Mouse (Mus musculus): ENCODE measurements around the gene Gas2l1. TPM values are rescaled to one million over a fixed set of nuclear protein-coding genes. Genes with fewer than 3 reads are reported as not detected.

Gas2l1 gene
- total RNA-seq, 2 experiments from 2014 or later = 60.9 to 70.2 TPM

- intact Hi-C loops (cut with DNase I) = no loop called here
- no peak for DNase-seq (ENCODE audit: low spot score in 2 of 2)
Observed at GRCm38 (mm10) chr11:5068126-5068971, 3.2 kb upstream of the Gas2l1 start.

- intact Hi-C loops (cut with DNase I) = no loop called here
Observed at GRCm38 (mm10) chr11:5067063-5067462, 1.9 kb upstream of the Gas2l1 start.

GRCm38 (mm10) chr11:5064282-5065055, 658 bp downstream of the Gas2l1 start:
- intact Hi-C loops (cut with DNase I) = loop anchor here (2.0 kb wide), 1 partner anchor 48 kb away; no protein-coding TSS in a partner anchor

More at GRCm38 (mm10) chr11:5067063-5067462, 1.9 kb upstream of the Gas2l1 start:
- no peak for DNase-seq (ENCODE audit: low spot score in 2 of 2)

GRCm38 (mm10) chr11:5063561-5064281, 1.4 kb downstream of the Gas2l1 start:
- intact Hi-C loops (cut with DNase I) = loop anchor here (2.0 kb wide), 1 partner anchor 47 kb away; no protein-coding TSS in a partner anchor
- peak; percentile 18 to 42 for DNase-seq (ENCODE audit: low spot score in 2 of 2)

More at GRCm38 (mm10) chr11:5064282-5065055, 658 bp downstream of the Gas2l1 start:
- DNase-seq (ENCODE audit: low spot score in 2 of 2) = peak; percentile 37 to 62

GRCm38 (mm10) chr11:5062860-5063505, 2.1 kb downstream of the Gas2l1 start:
- DNase-seq (ENCODE audit: low spot score in 2 of 2) = no peak
- intact Hi-C loops (cut with DNase I) = no loop called here

- intact Hi-C loops (cut with DNase I) = no loop called here
- no peak for DNase-seq (ENCODE audit: low spot score in 2 of 2)
Observed at GRCm38 (mm10) chr11:5062326-5062725, 2.8 kb downstream of the Gas2l1 start.

- intact Hi-C loops (cut with DNase I) = no loop called here
- DNase-seq (ENCODE audit: low spot score in 2 of 2) = peak; percentile 94 to 95
Observed at GRCm38 (mm10) chr11:5061413-5062139, 3.6 kb downstream of the Gas2l1 start.

- DNase-seq (ENCODE audit: low spot score in 2 of 2) = no peak
- intact Hi-C loops (cut with DNase I) = no loop called here
Observed at GRCm38 (mm10) chr11:5060756-5061412, 4.2 kb downstream of the Gas2l1 start.

- intact Hi-C loops (cut with DNase I) = no loop called here
- DNase-seq (ENCODE audit: low spot score in 2 of 2) = peak; percentile 66 to 84
Observed at GRCm38 (mm10) chr11:5059704-5060156, 5.4 kb downstream of the Gas2l1 start.

- no peak for DNase-seq (ENCODE audit: low spot score in 2 of 2)
- intact Hi-C loops (cut with DNase I) = no loop called here
Observed at GRCm38 (mm10) chr11:5059230-5059629, 5.9 kb downstream of the Gas2l1 start.

- intact Hi-C loops (cut with DNase I) = no loop called here
- no peak for DNase-seq (ENCODE audit: low spot score in 2 of 2)
Observed at GRCm38 (mm10) chr11:5058783-5059182, 6.3 kb downstream of the Gas2l1 start.

GRCm38 (mm10) chr11:5057856-5058641, 7.1 kb downstream of the Gas2l1 start, which contains the start of gene Rasl10a:
Gene Rasl10a (plus strand): TSS chr11:5058128.
- DNase-seq (ENCODE audit: low spot score in 2 of 2) = peak in 1 of 2 experiments; percentile 45
- intact Hi-C loops (cut with DNase I) = no loop called here

GRCm38 (mm10) chr11:5057541-5057855, 7.6 kb downstream of the Gas2l1 start:
- intact Hi-C loops (cut with DNase I) = no loop called here
- DNase-seq (ENCODE audit: low spot score in 2 of 2) = no peak

- peak in 1 of 2 experiments; percentile 37 for DNase-seq (ENCODE audit: low spot score in 2 of 2)
- intact Hi-C loops (cut with DNase I) = no loop called here
Observed at GRCm38 (mm10) chr11:5057064-5057463, 8.1 kb downstream of the Gas2l1 start.

GRCm38 (mm10) chr11:5055945-5056938, 8.9 kb downstream of the Gas2l1 start:
- DNase-seq (ENCODE audit: low spot score in 2 of 2) = peak in 1 of 2 experiments; percentile 46
- intact Hi-C loops (cut with DNase I) = no loop called here

- DNase-seq (ENCODE audit: low spot score in 2 of 2) = peak in 1 of 2 experiments; percentile 52
- intact Hi-C loops (cut with DNase I) = no loop called here
Observed at GRCm38 (mm10) chr11:5054874-5055273, 10.3 kb downstream of the Gas2l1 start.
